Mouse (Mus musculus) cerebral cortex, adult 2 months (tissue): ENCODE data around the gene Grid1.

Source experiments
- WGBS: fragments of 180-500 bp; shearing (Covaris S2); methylation state at CpG from one replicate; pipeline ENCODE4 v1.1.7; 2018; 5-methylcytosine and 5-hydroxymethylcytosine counted together

Gene Grid1

GRCm38 (mm10) chr14:35430259-35430658 is 610.4 kb downstream of the Grid1 start:
- whole genome bisulfite sequencing = 50% methylated on average over 2 of the region's 2 CpGs

GRCm38 (mm10) chr14:35453702-35454101 is 633.8 kb downstream of the Grid1 start:
- WGBS = 34% methylated on average over 7 of the region's 7 CpGs

GRCm38 (mm10) chr14:35468254-35468653 is 648.3 kb downstream of the Grid1 start:
- 40% methylated on average over 6 of the region's 6 CpGs for WGBS

GRCm38 (mm10) chr14:35486017-35486416 is 666.1 kb downstream of the Grid1 start:
- 49% methylated on average over 2 of the region's 2 CpGs for WGBS

GRCm38 (mm10) chr14:35502324-35502723 is 682.4 kb downstream of the Grid1 start:
- WGBS = 43% methylated on average over 5 of the region's 5 CpGs

GRCm38 (mm10) chr14:35538835-35539234 is 718.9 kb downstream of the Grid1 start:
- WGBS = 86% methylated on average over 3 of the region's 3 CpGs

GRCm38 (mm10) chr14:35541254-35541991 is 721.5 kb downstream of the Grid1 start:
- 74% methylated on average over 4 of the region's 4 CpGs for WGBS

GRCm38 (mm10) chr14:35541992-35542380 is 722.1 kb downstream of the Grid1 start:
- 65% methylated on average over 1 of the region's 1 CpGs for WGBS

GRCm38 (mm10) chr14:35554288-35554687 is 734.4 kb downstream of the Grid1 start:
- 42% methylated on average over 3 of the region's 3 CpGs for WGBS

- WGBS = 48% methylated on average over 3 of the region's 3 CpGs
Observed at GRCm38 (mm10) chr14:35561244-35561893, 741.5 kb downstream of the Grid1 start.

- 63% methylated on average over 4 of the region's 4 CpGs for WGBS
Observed at GRCm38 (mm10) chr14:35572991-35573502, 753.1 kb downstream of the Grid1 start.

GRCm38 (mm10) chr14:35574489-35574888 is 754.6 kb downstream of the Grid1 start:
- WGBS = 76% methylated on average over 2 of the region's 2 CpGs

- 82% methylated on average over 6 of the region's 6 CpGs for WGBS
Observed at GRCm38 (mm10) chr14:35575285-35575684, 755.4 kb downstream of the Grid1 start.

- WGBS = 93% methylated on average over 5 of the region's 5 CpGs
Observed at GRCm38 (mm10) chr14:35625749-35626148, 805.8 kb downstream of the Grid1 start.
